Mouse (Mus musculus) cerebellum, adult (tissue): ENCODE measurements at regions not wholly inside any gene's neighbourhood (a gene's known extent, or its start where the extent isn't known, plus 50 kb on each side); places are given as distances from the start of the nearest gene placed in this dataset.

Experiments
- ATAC-seq: cut with Nextera tagmentation; 2 replicates; pipeline ENCODE4 v1.9.2; 2017; ENCODE audit warnings: mild to moderate bottlenecking, moderate library complexity, mixed read lengths; ENCODE audit not compliant: insufficient number of reproducible peaks, low FRiP score, low TSS enrichment

- no peak for ATAC-seq
These were observed 51.3 kb upstream of the Rnf138rt1 start for GRCm38 (mm10) chrX:163812431-163812830.

- no peak for ATAC-seq
These were observed 53.7 kb upstream of the Rnf138rt1 start for GRCm38 (mm10) chrX:163814806-163815205.

- no peak for ATAC-seq
These were observed 61.2 kb upstream of the Rnf138rt1 start for GRCm38 (mm10) chrX:163822298-163822697.

GRCm38 (mm10) chrX:163827461-163827860 is 66.3 kb upstream of the Rnf138rt1 start:
- ATAC-seq = no peak

GRCm38 (mm10) chrX:163845408-163845807 is 63.4 kb upstream of the Ap1s2 start:
- no peak for ATAC-seq

GRCm38 (mm10) chrX:163846890-163847289 is 61.9 kb upstream of the Ap1s2 start:
- no peak for ATAC-seq

GRCm38 (mm10) chrX:163847651-163848050 is 61.2 kb upstream of the Ap1s2 start:
- no peak for ATAC-seq

GRCm38 (mm10) chrX:163848510-163849199 is 60.2 kb upstream of the Ap1s2 start:
- peak; percentile 59 for ATAC-seq

- ATAC-seq = no peak
These were observed 57.8 kb upstream of the Ap1s2 start for GRCm38 (mm10) chrX:163850915-163851599.

- ATAC-seq = no peak
These were observed 50.3 kb upstream of the Ap1s2 start for GRCm38 (mm10) chrX:163858494-163858893.
